Mouse (Mus musculus) CH12.LX (cell line): Measurements from ENCODE around the gene Kdm4c. TPM values are rescaled to one million over a fixed set of nuclear protein-coding genes. Genes with fewer than 3 reads are reported as not detected.

Source experiments
- DNase-seq: peaks from one replicate; pipeline ENCODE4 v3.0.0-alpha.2; 2013; ENCODE audit errors: extremely low read depth
- H3K27ac ChIP-seq: 2 replicates; pipeline ENCODE4 v1.5.1; 2012; ENCODE audit warnings: low read depth, mild to moderate bottlenecking, control low read depth, moderate library complexity; ENCODE audit not compliant: insufficient read depth
- H3K27me3 ChIP-seq: replicated peaks from 2 replicates; pipeline ENCODE3; 2012; ENCODE audit warnings: inconsistent platforms
- H3K36me3 ChIP-seq, 2 experiments: replicated peaks in 1 of 2; 2 replicates each; pipeline versions ENCODE3 to v1.6.1; 2012; ENCODE audit warnings: inconsistent platforms in 1 of 2, low read length in 1 of 2, mild to moderate bottlenecking in 1 of 2, mixed read lengths in 1 of 2, moderate library complexity in 1 of 2; ENCODE audit not compliant: control insufficient read depth in 1 of 2, insufficient read depth in 1 of 2
- H3K4me1 ChIP-seq, 2 experiments: 2 replicates each; pipeline ENCODE4 v1.6.1; 2012; ENCODE audit warnings: inconsistent platforms in 1 of 2, moderate library complexity in 1 of 2; ENCODE audit not compliant: insufficient read depth in 2 of 2, control insufficient read depth in 1 of 2
- H3K4me2 ChIP-seq: 2 replicates; pipeline ENCODE4 v1.6.1; 2012; ENCODE audit warnings: low read depth, mild to moderate bottlenecking, control low read depth; ENCODE audit not compliant: poor library complexity, insufficient read depth, severe bottlenecking
- H3K4me3 ChIP-seq, 3 experiments: fragments of 150-350 bp in 1 of 3; sonication (generic) in 1 of 3; replicated peaks in 1 of 3; 2 replicates each; pipeline versions ENCODE3 to v1.5.1; 2011 to 2012; ENCODE audit warnings: low read depth in 2 of 3, low read length in 2 of 3, mild to moderate bottlenecking in 2 of 3, moderate library complexity in 2 of 3, control low read depth in 1 of 3, improper control_type of control experiment in 1 of 3, inconsistent platforms in 1 of 3, mixed read lengths in 1 of 3; ENCODE audit not compliant: poor library complexity in 1 of 3
- H3K79me2 ChIP-seq: replicated peaks from 2 replicates; pipeline ENCODE4 v1.6.1; 2012; ENCODE audit warnings: mild to moderate bottlenecking, moderate library complexity; ENCODE audit not compliant: control insufficient read depth, poor library complexity, insufficient read depth, severe bottlenecking; ENCODE audit errors: extremely low read depth
- H3K9ac ChIP-seq: 2 replicates; pipeline ENCODE4 v1.6.1; 2012; ENCODE audit warnings: low read depth, mild to moderate bottlenecking, control low read depth, moderate library complexity; ENCODE audit not compliant: insufficient read depth
- H3K9me3 ChIP-seq: replicated peaks from 2 replicates; pipeline ENCODE3; 2012; ENCODE audit warnings: low read length, inconsistent platforms, mixed read lengths
- CHD1 ChIP-seq: IDR thresholded peaks from 2 replicates; pipeline ENCODE4 v1.6.1; 2012; ENCODE audit warnings: low read depth, low read length, improper control_type of control experiment, inconsistent platforms
- CHD2 ChIP-seq: IDR thresholded peaks from 2 replicates; pipeline ENCODE4 v1.6.1; 2011; ENCODE audit warnings: low read length, improper control_type of control experiment
- EP300 ChIP-seq: IDR thresholded peaks from 2 replicates; pipeline ENCODE4 v1.6.1; 2011; ENCODE audit warnings: low read length, improper control_type of control experiment
- GABPA ChIP-seq: IDR thresholded peaks from 2 replicates; pipeline ENCODE4 v1.6.1; 2012; ENCODE audit warnings: low read depth, low read length, improper control_type of control experiment, inconsistent platforms; ENCODE audit not compliant: insufficient replicate concordance
- HCFC1 ChIP-seq: IDR thresholded peaks from 2 replicates; pipeline ENCODE4 v1.6.1; 2012; ENCODE audit warnings: low read depth, mild to moderate bottlenecking, inconsistent platforms, low read length, improper control_type of control experiment
- JUND ChIP-seq: conservative IDR thresholded peaks from 2 replicates; pipeline ENCODE4 v1.6.1; 2011; ENCODE audit warnings: low read depth, low read length, improper control_type of control experiment
- MEF2A ChIP-seq: IDR thresholded peaks from 2 replicates; pipeline ENCODE4 v1.6.1; 2014; ENCODE audit warnings: low read depth, mild to moderate bottlenecking, inconsistent platforms, low read length, improper control_type of control experiment, borderline replicate concordance
- MYC ChIP-seq: IDR thresholded peaks from 2 replicates; pipeline ENCODE4 v1.6.1; 2011; ENCODE audit warnings: low read depth, mild to moderate bottlenecking, improper control_type of control experiment, low read length
- NRF1 ChIP-seq: IDR thresholded peaks from 2 replicates; pipeline ENCODE4 v1.6.1; 2014; ENCODE audit warnings: low read depth, mild to moderate bottlenecking, inconsistent platforms, low read length, improper control_type of control experiment, moderate library complexity
- PAX5 ChIP-seq: IDR thresholded peaks from 2 replicates; pipeline ENCODE4 v1.6.1; 2012; ENCODE audit warnings: low read length, inconsistent platforms, mixed read lengths
- POLR2AphosphoS2 ChIP-seq: IDR thresholded peaks from 2 replicates; pipeline ENCODE4 v1.6.1; 2011; ENCODE audit warnings: low read depth, low read length, improper control_type of control experiment
- TBP ChIP-seq: conservative IDR thresholded peaks from 2 replicates; pipeline ENCODE4 v1.6.1; 2011; ENCODE audit warnings: low read depth, low read length, improper control_type of control experiment
- UBTF ChIP-seq: IDR thresholded peaks from 2 replicates; pipeline ENCODE4 v1.6.1; 2012; ENCODE audit warnings: low read depth, mild to moderate bottlenecking, inconsistent platforms, low read length, improper control_type of control experiment, moderate library complexity
- ZKSCAN1 ChIP-seq: IDR thresholded peaks from 2 replicates; pipeline ENCODE4 v1.6.1; 2012; ENCODE audit warnings: low read depth, inconsistent platforms, low read length, improper control_type of control experiment, borderline replicate concordance
- ZNF384 ChIP-seq: IDR thresholded peaks from 2 replicates; pipeline ENCODE4 v1.6.1; 2012; ENCODE audit warnings: low read depth, low read length, improper control_type of control experiment, inconsistent platforms
- dilution Hi-C: fragments of 300-500 bp; cut with MboI; formaldehyde crosslinking; loops from 2 replicates; pipeline ENCODE4 v1.14.3; 2020; ENCODE audit warnings: low sequenced_read_pairs; ENCODE audit not compliant: extremely low pct_unique_long_range_greater_than_20kb, extremely low pct_ligation_motif_present
- in situ Hi-C: fragments of 300-500 bp; cut with MboI; formaldehyde crosslinking; loops from 3 replicates; pipeline ENCODE4 v1.14.3; 2019; ENCODE audit warnings: low sequenced_read_pairs, low pct_ligation_motif_present, low pct_unique_long_range_greater_than_20kb, mixed read lengths
- polyA plus RNA-seq: library from polyadenylated mRNA; unstranded; fragments of >175 nt; gene quantifications from 2 replicates; pipeline ENCODE4 v1.2.1, GENCODE M21; 2012; ENCODE audit warnings: low read depth; ENCODE audit not compliant: insufficient read length
- total RNA-seq, 2 experiments: library from RNA; depleted of rRNA; stranded (reverse); fragments of 300-350 nt in 1 of 2; fragments of >200 nt in 1 of 2; gene quantifications; 2 replicates each; pipeline ENCODE4 v1.2.3; 2012 to 2014

Kdm4c gene
- total and polyA plus RNA-seq, 3 experiments = 8.1 to 14.4 (median 12.2) TPM

DNA sequence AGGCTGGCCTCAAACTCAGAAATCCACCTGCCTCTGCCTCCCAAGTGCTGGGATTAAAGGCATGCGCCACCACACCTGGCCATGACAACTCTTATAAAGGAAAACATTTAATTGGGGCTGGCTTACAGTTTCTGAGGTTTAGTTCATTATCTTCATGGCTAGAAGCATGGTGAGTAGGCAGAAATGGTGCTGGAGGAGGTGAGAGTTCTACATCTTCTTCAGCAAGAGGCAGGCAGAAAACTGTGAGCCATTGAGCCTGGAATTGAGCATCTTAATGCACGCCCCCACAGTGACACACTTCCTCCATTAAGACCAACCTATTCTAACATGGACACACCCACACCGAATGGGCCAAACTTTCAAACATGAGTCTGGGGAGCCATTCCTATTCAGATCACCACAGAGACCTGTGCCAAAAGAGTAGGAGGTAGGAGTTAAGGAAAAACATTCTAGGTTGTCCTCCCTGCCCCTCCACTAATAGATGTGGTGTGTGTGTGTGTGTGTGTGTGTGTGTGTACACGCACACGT lies 22.2 kb downstream of the Kdm4c start:
- Histone ChIP-seq H3K27me3 (no peaks in the 10 kb centered on the region), H3K36me3 (peaks cover 4 to 22% of the 10 kb centered on the region in 2 experiments), H3K79me2 (peaks cover 6% of the 10 kb centered on the region; the same call in 1 of the 2 replicates), H3K9ac (no peak overlapping the region), H3K9me3 (no peaks in the 10 kb centered on the region), H3K4me2 (no peak overlapping the region), H3K4me1 (no peaks in the 10 kb centered on the region; a peak in 1 of 4 replicates), H3K4me3 (no peak overlapping the region), H3K27ac (no peak overlapping the region)
- TF ChIP-seq GABPA (no peak), MYC (no peak), POLR2AphosphoS2 (no peak), EP300 (no peak), MEF2A (no peak), UBTF (no peak), HCFC1 (no peak), ZNF384 (no peak)
- no peak for DNase-seq
- dilution Hi-C loops (no loop called here), in situ Hi-C loops (no loop called here)

DNA sequence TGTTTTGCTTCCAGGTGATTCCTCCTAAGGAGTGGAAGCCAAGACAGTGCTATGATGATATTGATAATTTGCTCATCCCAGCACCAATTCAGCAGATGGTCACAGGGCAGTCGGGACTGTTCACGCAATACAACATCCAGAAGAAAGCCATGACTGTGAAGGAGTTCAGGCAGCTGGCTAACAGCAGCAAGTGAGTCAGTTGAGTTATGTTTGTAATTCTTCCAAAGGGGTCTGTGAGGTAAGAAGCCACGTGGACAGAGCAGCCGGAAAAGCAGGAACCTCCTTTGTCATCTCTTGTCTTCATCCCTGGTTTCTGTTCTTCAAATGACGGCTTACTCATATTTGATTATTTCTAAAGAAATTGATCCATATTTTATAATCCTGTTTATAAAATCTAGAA lies 28.9 kb downstream of the Kdm4c start:
- peaks cover 2% of the 10 kb centered on the region; the same call in 1 of the 2 replicates for H3K79me2 ChIP-seq
- dilution Hi-C loops = no loop called here

DNA sequence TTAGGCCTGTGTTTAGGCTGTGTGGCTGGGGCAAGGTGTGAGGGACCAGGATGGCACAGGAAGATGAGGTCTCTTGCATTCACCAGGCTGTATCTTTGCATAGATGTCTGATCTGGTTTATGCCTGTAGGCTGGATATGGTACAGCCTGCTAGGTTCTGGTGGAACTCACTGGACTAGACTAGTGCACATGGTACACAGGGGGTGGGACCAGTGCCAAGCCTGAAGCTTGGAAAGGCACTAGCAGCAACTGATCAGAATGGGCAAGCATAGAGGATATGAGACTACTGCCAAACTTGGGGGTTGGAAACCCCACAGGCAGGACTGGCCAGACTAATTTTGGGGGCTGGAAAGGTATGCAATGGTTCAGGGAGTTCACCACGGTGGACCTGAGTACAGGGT lies 35.2 kb downstream of the Kdm4c start:
- dilution Hi-C loops = no loop called here
- peaks cover 2 to 20% of the 10 kb centered on the region in 2 experiments for H3K36me3 ChIP-seq
- H3K79me2 ChIP-seq = no peaks in the 10 kb centered on the region
- no peaks in the 10 kb centered on the region for H3K4me1 ChIP-seq
- H3K9ac ChIP-seq = no peak overlapping the region
- no peaks in the 10 kb centered on the region for H3K27me3 ChIP-seq
- H3K4me2 ChIP-seq = no peak overlapping the region
- in situ Hi-C loops = no loop called here
- H3K9me3 ChIP-seq = no peaks in the 10 kb centered on the region
- TF ChIP-seq CHD1 (no peak), TBP (no peak), CHD2 (no peak), ZNF384 (no peak), UBTF (no peak), JUND (no peak)
- TF ChIP-seq, all 38 proteins: peak for 0
- no peak for DNase-seq
- H3K27ac ChIP-seq = no peak overlapping the region
- H3K4me3 ChIP-seq = no peak overlapping the region

More for the DNA sequence above, 28.9 kb downstream of the Kdm4c start:
- Histone ChIP-seq H3K4me2 (no peak overlapping the region), H3K9me3 (no peaks in the 10 kb centered on the region), H3K27me3 (no peaks in the 10 kb centered on the region), H3K4me1 (no peaks in the 10 kb centered on the region), H3K36me3 (peaks cover 2 to 24% of the 10 kb centered on the region in 2 experiments), H3K27ac (no peak overlapping the region), H3K9ac (no peak overlapping the region), H3K4me3 (no peak overlapping the region)
- TF ChIP-seq ZKSCAN1 (no peak), PAX5 (no peak), NRF1 (no peak)
- no peak for DNase-seq
- in situ Hi-C loops = no loop called here
